Mouse (Mus musculus): ENCODE measurements around the gene Rora. TPM values are rescaled to one million over a fixed set of nuclear protein-coding genes. Genes with fewer than 3 reads are reported as not detected.
A peak's percentile ranks its signal among the peaks of the same experiment; 100 is the strongest.

Rora gene
- total RNA-seq, 4 experiments from 2014 or later, result 24.7 to 30.8 (median 25.9) TPM

- DNase-seq (ENCODE audit: low spot score), result peak; percentile 49
These were observed 481.0 kb downstream of the Rora start for GRCm38 (mm10) chr9:69134604-69135003.

DNA sequence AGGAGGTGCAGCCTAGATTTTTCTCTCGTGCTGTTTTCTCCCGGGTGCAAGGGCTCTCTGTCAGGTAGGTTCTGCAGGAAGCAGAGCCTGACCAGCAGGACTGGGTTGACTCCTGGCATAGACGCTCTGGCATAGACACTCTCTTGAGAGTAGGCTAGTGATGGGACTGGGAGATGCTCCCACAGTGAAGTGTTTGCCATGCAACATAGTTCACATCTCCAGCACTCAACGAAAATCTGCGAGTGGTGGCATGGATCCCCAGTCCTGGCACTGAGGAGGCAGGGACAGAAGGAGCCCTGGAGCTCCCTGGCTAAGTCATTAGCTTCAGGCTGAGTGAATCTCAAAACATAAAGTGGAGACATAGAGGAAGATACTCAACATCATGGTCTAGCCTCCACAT, 483.2 kb downstream of the Rora start:
- no peak for DNase-seq (ENCODE audit: low spot score)

DNA sequence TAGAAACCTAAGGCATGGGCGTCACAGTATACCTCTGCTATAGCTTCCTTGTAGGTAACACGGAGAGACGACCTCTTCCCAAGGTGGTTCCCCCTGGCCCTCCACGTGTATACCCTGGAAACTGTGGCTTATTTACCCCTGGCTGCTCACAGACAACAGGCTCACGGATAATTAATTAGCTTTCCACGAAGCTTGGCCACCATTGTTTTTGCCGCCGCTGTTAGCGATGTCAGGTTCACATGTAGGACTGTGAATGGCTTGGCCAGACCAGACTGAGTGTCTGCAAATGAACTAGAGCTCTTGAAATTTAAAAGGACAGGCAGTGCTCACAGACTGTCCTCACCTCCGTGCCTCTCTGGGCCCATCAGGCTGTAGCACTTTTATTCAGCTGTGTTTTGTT, 483.8 kb downstream of the Rora start:
- DNase-seq (ENCODE audit: low spot score), result no peak

DNA sequence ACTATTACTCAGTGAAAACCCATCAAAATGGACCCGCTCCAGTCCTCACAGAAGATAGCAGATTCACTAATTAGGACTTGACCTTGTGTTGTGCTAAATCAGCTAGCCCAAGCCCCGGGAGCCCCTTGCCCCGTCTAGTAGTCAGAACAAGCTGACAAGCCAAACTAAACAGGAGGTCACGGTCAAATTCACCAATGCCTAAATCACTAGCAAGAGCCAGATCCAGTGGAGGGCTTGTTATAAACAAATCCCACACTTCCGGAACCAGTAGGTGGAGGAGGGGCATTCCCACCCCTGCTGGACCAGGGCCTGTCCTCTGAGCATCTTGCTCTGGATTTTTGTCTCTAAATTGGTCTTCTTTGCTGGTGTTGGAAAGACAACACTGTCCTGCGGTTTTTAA, 486.6 kb downstream of the Rora start:
- DNase-seq (ENCODE audit: low spot score), result no peak

DNA sequence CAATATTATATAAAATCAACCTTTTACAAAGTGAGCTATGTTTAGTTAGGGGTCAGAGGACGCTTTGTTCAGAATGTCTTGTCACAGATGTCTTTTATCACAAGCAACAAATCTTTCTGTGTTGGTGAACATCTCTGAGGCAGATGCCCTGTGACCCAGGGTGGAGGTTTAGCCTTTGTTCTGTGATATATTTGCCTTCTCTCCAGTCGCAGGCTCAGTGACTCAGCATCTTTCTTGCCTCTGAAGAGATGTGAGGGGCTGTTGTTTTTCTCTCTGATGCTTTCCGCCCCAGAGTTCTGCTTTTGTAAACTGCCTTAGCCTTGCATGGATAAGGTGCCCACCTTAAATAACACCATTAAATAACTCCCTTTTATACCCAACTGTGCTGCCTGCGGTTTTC, 488.3 kb downstream of the Rora start:
- DNase-seq (ENCODE audit: low spot score), result no peak

DNA sequence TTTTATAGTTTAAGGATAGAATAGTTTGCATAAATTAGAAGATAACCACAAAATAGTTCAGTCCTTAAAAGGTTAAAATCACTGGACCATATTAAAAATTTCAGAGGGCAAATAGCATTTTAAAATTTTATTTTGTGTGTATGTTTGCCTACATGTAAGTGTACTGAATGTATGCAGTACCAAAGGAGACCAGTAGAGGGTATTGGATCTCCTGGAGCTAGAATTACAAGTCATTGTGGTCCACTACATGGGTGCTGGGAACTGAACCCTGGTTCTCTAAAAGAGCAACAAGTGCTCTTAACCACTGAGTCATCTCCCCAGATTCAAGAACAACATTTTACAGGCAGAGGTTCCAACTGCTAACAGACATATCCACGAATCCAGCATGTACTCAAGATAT, 493.4 kb downstream of the Rora start:
- no peak for DNase-seq (ENCODE audit: low spot score)

DNA sequence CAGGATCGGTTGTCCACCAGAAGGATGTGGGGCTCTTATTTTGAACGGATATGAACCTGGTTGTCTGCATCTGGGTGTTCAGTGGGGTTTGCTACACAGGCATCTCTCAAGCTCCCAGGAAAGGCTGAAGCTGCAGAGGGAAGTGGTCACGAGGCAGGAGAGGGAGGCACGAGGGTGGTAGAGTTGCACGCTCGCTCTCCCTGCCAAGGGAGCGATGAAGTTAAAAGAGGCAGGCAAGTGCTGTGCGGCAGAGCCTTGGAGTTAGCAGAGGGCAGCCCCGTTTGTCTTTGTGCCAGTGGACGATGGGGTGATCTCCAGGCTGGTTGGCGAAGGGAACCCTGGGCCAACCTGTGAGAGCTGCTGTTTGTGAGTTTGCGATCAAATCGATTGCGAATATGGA, 496.6 kb downstream of the Rora start:
- no peak for DNase-seq (ENCODE audit: low spot score)

DNA sequence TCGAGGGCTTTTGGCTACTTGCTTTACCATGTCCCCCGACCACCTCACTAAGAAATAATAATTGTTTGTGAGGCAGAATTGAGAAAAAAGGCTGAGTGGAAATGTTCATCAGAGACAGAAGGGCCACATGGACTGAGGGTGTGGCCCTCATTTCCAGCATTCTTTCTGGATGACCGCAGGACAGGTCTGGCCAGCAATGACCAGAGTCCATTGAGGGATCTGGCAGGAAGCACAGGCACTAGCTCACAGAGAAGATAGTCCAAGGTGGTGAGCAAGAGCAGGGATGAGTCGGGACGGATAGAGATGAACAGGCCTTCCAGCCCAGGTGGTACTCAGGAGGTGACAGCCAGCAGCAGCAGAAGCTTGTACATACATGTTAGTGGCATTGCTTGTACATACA, 501.1 kb downstream of the Rora start:
- no peak for DNase-seq (ENCODE audit: low spot score)

DNA sequence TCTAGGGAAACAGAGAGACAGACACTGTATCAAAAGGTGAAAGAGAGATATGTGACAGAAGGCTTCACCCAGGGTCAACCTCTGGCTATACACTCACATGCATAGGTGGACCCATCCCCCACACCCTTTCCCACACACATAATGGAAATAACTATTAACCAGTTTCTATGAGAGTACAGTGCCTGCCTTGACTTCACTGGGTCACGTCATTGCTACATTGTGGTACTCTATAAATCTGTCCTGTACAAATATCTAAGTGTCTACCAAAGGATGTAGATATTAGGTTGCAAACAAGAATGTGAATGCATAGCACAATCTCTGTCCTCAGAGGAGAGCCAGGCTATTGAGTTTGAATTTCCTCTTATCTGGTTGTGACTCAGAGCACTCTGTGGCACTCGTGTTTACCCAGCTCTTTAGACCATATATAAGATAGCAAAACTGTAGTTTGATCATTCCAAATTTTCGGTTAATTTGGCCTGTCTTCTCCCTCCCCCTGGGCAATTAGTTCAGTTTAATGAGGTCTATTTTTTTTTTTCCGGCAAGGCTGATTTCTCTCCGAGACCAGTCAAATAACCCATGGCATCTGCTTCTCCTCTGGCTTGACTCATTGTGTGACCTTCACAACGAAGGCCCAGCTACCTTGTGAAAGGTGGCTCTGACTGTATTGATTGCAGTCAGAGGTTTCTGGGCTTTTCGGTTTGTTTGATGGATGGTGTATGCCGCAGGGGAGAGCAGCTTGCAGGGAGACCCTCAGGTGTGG, 502.4 kb downstream of the Rora start:
- no peak for DNase-seq (ENCODE audit: low spot score)

DNA sequence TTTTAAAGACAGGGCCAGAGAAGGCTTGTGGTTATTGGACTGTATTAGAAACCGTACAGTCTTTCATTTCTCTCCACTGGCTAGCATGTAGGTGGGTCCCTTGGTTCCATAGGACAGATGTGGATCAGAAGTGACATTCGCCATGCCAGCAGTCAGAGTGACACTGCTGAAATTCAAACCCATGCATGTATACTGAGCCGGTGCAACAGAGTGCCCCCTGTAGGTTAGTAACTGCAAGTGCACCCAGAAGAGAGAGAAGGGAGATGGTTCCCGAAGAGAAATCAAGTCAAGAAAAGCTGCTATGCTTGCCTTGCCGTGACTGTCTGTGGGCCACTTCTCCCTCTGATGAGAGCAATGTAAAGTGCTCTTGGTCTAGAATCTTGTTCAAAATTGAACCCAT, 507.2 kb downstream of the Rora start:
- DNase-seq (ENCODE audit: low spot score), result no peak

DNA sequence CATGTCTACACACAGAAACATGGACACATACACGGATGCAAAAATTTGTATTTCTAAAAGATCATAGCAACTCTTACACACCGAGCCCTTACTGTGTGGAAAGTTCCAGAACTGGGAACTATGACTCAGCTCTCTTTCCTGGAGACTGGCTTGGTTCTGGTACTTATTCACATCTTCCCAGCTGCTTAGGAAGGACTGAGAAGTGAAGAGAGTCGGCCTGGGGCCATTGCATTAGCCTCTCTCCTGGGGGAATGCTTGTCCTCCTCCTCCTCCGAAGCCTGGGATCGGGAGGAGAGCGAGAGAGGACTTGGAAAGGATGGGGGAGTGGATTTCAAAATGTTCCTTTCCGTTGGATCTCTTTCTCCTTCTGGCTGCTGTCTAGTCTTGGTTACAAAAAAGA, 511.1 kb downstream of the Rora start:
- peak; percentile 72 for DNase-seq (ENCODE audit: low spot score)

DNA sequence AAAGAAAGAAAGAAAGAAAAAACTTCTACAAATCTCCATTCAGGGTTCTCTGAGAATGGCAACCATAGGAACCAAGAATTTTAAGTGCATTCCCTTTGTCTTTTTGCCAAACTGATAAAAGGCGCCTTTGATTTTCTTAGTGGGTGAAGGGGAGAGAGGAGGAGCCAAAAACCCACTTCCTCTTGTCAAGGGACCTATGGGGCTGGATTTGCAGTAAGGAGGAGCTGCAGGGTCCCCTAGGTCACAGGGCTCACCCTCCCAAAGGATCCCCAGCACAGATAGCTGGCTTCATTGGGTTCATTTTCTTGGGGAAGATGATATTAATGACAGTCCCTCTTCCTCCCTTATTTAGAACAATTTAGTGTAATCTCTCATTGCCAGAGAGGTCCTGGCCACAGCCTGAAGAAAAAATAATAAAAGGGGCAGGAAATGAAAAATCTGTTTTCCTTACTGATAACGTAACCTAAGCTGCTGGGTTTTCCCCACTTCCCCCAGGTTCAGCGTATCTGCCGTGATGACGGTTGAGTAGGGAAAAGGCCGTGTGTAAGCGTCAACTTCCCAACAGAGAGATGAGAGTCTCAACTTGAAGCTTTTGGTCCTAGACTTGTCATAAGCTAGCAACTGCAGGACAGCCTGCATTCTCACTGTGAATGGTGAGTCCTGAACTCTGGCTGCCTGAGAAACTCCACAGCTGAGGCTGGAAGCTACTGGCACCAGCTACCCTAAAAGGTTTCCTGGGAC, 511.7 kb downstream of the Rora start:
- DNase-seq (ENCODE audit: low spot score), result peak; percentile 11

- DNase-seq (ENCODE audit: low spot score), result no peak
These were observed 520.5 kb downstream of the Rora start for GRCm38 (mm10) chr9:69174061-69174460.

- no peak for DNase-seq (ENCODE audit: low spot score)
These were observed 521.0 kb downstream of the Rora start for GRCm38 (mm10) chr9:69174527-69175116.

DNA sequence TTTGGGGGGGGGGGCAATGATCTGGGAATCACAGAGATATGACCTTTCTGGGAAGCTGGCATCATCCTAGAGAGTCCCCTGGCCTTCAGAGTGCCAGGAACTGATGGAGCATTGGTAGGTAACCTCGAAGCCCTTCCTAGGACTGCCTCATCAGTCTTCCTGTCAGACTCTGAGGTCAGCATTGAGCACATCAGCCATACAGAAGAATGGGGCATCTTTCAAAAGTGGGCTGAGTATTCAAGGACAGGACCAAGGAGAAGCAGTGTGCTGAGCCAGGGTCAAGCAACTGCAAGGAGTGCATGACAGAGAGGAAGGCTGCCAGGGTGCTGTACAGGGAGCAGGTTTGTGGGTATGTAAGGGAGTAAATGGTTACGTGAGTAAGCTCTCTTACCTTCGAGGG, 523.4 kb downstream of the Rora start:
- DNase-seq (ENCODE audit: low spot score), result no peak

DNA sequence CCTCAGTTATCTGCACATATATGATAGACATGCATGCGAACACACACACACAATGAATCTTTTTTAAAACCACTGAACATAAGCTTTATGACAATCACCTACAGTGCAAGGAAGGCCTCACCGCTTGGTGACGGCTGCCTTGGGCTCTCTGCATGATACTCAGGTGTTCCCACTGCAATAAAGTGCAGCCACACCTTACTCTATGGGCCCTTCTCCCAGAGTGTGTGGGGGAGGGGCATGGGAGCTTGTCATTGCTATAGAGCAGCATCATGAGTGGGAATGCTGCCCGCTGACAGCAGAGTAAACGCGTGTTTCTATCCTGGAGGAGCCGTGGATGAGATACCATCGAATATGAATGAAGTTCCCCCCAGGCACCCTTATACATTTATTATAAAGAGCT, 525.6 kb downstream of the Rora start:
- no peak for DNase-seq (ENCODE audit: low spot score)

GRCm38 (mm10) chr9:69180961-69181360, 527.4 kb downstream of the Rora start:
- DNase-seq (ENCODE audit: low spot score), result no peak

DNA sequence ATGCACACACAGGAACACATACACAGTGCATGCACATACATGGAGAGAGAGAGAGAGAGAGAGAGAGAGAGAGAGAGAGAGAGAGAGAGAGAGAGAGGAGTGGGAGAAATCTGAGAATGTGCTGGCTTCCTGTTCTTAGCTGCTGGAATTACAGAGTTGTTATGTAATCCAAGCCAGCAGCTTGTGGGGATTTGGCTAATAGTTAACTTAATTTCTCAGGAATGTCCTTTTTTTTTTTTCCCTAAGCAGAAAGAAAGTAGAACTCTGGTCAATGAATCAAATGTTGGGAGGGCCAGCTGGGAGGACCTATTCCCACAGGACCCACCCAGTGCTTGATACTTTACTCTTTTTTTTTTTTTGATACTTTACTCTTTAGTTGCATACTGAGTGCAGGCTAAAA, 527.8 kb downstream of the Rora start:
- DNase-seq (ENCODE audit: low spot score), result peak; percentile 33

- no peak for DNase-seq (ENCODE audit: low spot score)
These were observed 530.3 kb downstream of the Rora start for GRCm38 (mm10) chr9:69183888-69184287.

GRCm38 (mm10) chr9:69190726-69191125, 537.1 kb downstream of the Rora start:
- DNase-seq (ENCODE audit: low spot score), result no peak

DNA sequence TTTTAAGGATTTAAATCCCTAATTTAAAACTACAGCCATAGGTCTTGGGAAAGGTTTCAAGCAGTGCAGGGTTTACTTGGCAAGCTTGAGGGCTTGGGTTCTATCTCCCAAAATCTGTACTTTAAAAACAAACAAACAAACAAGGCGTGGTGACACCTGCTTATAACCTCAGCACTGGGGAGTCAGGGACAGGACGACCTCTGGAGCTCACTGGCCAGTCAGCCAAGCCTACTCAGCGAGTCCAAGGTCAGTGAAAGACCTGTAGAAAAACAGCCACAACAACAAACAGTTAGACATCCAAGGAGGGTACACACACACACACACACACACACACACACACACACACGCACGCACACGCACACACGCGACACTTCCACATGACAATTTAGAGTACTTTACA, 538.9 kb downstream of the Rora start:
- DNase-seq (ENCODE audit: low spot score), result no peak

DNA sequence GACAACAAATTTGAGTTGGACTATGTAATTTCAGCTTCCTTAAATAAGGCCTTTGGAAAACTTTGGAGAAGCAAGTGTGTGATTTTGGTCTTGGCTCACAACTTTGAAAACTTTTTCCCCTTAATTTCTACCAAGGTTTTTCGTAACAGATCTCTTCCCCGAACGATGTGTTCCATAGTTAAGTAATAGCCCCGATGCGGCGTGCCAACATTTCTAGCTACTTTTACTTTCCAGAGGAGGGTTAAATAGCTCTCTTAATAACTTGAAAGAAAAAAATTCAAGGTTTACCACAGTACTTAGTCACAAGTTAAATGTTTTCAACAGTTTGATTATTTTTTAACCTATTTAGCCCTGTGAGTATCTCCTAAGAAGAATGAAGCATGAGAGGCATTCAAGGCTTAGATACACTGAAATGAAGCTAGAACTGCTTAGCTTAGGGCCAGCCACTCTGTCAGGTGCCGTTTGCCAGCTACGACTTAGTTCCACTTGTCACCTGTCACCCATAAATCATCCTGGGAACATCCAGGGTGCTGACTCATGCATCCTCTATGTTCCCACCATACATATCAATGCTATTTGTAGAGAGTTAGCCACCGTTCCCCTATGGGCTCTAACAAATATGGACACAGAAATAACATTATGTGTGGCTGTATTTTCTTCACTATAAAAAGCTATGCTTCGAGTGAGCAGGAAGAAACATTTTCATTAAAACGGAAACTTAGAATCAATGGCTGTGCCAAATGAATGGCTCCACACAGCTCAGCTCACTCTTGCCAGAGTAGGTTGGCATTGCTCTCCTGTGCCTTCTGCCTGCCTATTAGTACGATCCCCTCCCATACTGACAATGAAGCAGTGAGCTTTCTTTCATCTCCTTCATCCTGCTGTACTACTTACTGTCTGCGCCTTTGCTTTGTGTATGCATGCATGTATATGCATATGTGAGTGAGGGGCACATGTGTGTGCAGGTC, 541.3 kb downstream of the Rora start:
- peak; percentile 36 for DNase-seq (ENCODE audit: low spot score)
